Mouse (Mus musculus): ENCODE data around the gene Cdh6.

GRCm38 (mm10) chr15:13068213-13068516 lies 105.3 kb downstream of the Cdh6 start:
- TF ChIP-seq CTCF (IDR thresholded peaks at IDR 0.05; ENCODE audit: low read depth) (no peak), EP300 (IDR thresholded peaks at IDR 0.05; ENCODE audit: low read depth) (no peak)

All from liver, postnatal 0 days (tissue).